Mouse (Mus musculus) spleen, postnatal 14 days (tissue): ENCODE measurements around the gene Cd200.
"Not testable (repeated sequence)": the region's sequence is repeated elsewhere in the genome, so short reads cannot be mapped to it uniquely, and the experiment has no call there.

Experiments
- DNase-seq, 2 experiments: peaks; one replicate each; pipeline ENCODE4 v3.0.0; 2021 to 2022; ENCODE audit warnings: low spot score in 2 of 2

Cd200 gene

GRCm38 (mm10) chr16:45377332-45377731 lies 31.5 kb downstream of the Cd200 start:
- DNase-seq: no peak

GRCm38 (mm10) chr16:45376812-45377211 lies 32.0 kb downstream of the Cd200 start:
- DNase-seq: no peak

DNA sequence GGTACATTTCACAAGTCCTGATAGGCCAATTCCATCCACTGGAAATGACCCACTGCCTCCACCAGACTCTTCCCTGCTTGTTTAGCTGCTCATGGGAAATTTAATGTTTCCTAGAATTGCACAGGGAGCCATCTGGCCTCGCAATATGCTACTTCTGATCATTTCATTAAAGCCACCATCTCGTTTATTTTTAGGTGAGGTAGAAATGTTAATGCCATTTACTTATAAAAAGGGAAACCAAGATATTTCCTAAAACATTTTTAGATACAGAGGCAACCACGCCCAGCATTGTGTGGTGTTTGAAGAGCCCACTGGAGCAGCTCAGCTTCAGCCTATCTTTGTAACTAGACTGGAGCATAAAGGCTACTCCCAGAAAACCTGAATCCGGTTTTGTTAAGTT lies 32.6 kb downstream of the Cd200 start:
- DNase-seq: no peak

- no peak for DNase-seq
These were observed 33.2 kb downstream of the Cd200 start for GRCm38 (mm10) chr16:45375506-45376225.

- no peak for DNase-seq
These were observed 34.8 kb downstream of the Cd200 start for GRCm38 (mm10) chr16:45374074-45374473.

DNA sequence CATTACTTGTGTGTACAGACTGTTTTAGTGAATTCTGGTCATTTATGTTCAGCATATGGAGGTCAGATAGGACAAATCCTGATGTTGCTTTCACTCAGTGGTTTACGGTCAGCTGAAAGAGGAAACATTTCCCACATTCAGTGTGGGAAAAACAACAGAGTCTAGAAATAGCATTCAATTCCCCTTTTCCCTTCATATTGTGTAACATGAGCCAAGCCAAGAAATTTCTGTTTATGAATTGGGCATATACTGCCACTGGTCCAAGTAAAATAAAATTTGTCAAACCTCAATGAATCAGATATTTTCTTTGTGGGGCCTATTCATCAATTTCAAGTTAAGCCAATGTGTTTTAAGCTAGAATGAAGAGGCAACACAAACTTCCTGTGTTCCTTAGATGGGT lies 37.8 kb downstream of the Cd200 start:
- DNase-seq: no peak

DNA sequence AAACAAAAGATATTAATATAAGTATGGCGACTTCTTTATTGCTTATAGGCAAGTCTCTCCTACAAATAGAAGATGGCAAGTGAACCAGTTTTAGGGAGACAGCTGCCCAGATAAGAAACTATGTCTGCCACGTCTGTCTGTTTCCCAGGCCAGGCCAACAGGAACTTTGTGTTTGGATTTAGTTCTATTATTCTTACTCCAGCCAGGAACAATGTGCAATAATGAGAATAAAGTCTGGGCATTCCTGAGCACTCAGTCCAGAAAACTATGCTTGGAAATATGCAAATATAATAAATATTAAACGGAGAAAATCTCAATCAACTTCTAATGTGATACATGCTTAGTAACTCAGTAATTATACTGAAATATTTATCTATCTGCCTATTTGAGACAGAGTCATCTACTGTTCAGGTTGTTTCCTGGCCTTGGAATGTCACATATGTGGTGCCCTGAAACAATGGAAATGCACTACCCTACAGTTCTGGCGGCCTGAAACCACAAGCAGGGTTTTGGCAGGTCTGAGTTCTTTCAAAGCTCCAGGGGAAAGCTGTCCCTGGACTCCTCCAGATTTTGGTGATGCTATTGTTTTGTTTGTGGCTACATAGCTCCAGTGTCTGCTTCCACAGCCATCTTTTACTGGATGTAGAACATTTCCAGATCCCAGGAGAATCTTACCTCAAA lies 39.4 kb downstream of the Cd200 start:
- no peak for DNase-seq

- DNase-seq: no peak
These were observed 42.7 kb downstream of the Cd200 start for GRCm38 (mm10) chr16:45366111-45366510.

GRCm38 (mm10) chr16:45365353-45365752 lies 43.5 kb downstream of the Cd200 start:
- no peak for DNase-seq

GRCm38 (mm10) chr16:45364627-45365026 lies 44.2 kb downstream of the Cd200 start:
- no peak for DNase-seq

GRCm38 (mm10) chr16:45363480-45364045 lies 45.3 kb downstream of the Cd200 start:
- DNase-seq: no peak

- no peak for DNase-seq
These were observed 47.4 kb downstream of the Cd200 start for GRCm38 (mm10) chr16:45361450-45361849.

GRCm38 (mm10) chr16:45358441-45358840 lies 50.4 kb downstream of the Cd200 start:
- DNase-seq: not testable (repeated sequence)

GRCm38 (mm10) chr16:45357134-45357533 lies 51.7 kb downstream of the Cd200 start:
- DNase-seq: no peak

GRCm38 (mm10) chr16:45352875-45353274 lies 56.0 kb downstream of the Cd200 start:
- DNase-seq: no peak

DNA sequence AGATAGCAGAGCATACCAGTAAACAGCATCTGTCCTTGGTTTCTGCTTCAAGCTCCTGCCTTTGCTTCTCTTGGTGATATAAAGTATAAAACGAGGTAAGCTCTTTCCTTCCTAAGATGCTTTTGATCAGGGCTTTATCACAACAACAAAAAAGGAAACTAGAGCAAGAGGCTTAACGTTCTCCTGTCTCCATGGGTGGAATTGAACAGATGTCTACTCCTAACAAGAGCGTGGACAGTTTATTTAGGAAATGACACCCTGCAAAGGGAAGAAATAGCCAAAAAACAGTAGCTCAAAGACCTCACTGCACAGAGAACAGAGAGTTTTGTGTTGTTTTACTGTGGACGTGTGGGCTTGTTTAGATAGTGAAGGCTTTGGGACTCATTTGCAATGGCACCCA lies 58.1 kb downstream of the Cd200 start:
- DNase-seq: no peak

- DNase-seq: no peak
These were observed 59.1 kb downstream of the Cd200 start for GRCm38 (mm10) chr16:45349523-45350298.

- not testable (repeated sequence) for DNase-seq
These were observed 60.6 kb downstream of the Cd200 start for GRCm38 (mm10) chr16:45348238-45348637.

DNA sequence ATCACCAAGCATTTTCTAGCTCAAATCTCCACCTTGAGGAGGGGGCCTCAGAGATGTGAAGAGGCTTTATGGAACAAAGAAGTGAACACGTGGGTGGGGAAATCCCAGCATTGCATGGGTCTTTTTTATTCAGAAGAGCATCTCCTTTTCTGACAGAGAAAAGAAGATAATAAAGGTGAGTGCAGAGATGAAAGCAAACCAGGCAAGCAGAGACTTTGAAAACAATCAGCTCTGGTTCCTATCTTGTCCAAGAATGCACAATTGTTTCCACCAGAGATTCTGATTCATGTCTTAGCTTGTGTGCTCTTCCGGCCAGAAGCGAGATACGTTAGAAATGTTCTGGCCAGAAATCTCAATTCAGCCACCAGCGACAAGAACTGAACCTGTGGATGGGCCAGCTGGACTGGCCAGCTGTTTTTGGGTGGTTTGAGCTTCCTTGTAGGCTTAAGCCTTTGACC lies 61.9 kb downstream of the Cd200 start:
- no peak for DNase-seq

DNA sequence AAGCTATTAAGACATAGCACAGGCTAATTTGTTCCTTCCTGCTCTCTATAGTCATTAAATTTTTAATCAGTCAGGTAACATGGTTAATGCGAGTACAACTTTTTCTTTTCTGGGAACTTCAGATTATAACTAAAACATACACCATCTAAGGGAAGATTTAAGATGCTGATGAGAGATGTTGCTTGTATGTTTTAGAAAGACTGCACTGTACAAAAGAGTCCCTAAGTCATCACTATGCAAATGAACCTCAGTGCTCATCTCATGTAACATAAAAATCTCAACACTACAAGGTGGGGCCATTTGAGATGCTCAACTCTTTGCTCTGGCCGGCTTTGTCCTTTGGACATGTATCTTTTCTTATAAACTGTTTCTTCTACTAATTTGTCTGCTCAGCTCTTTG lies 62.5 kb downstream of the Cd200 start:
- DNase-seq: no peak

- DNase-seq: no peak
These were observed 64.0 kb downstream of the Cd200 start for GRCm38 (mm10) chr16:45344879-45345278.

DNA sequence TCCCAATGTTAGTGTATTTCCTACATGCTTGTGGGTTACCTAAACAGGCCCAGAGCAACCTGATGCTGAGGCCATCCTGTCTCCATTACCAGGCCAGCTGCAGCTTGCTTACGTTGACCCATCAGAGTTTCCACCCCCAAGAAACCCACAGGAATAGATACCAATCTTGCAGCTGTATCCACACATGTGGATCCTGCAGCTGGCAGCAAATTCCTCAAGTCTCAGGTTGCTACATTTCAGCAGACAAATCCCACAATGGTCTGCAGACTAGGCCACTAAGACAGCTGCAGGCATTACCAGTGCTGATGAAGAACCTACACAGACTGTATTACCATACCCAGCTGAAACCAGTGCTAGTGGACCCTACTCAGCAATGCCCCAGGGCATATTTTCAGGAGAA lies 72.4 kb downstream of the Cd200 start:
- no peak for DNase-seq
